Mouse (Mus musculus) megakaryocyte, embryonic 14.5 days (primary cell): ENCODE data around the gene Zfp952. TPM values are rescaled to one million over a fixed set of nuclear protein-coding genes. Genes with fewer than 3 reads are reported as not detected.
"Not testable (repeated sequence)": the region's sequence is repeated elsewhere in the genome, so short reads cannot be mapped to it uniquely, and the experiment has no call there.

Source experiments
- H3K27me3 ChIP-seq: replicated peaks from 2 replicates; pipeline ENCODE3; 2012; ENCODE audit warnings: inconsistent platforms
- H3K36me3 ChIP-seq: replicated peaks from 2 replicates; pipeline ENCODE3; 2012; ENCODE audit warnings: low read length, inconsistent platforms, mixed read lengths
- H3K4me1 ChIP-seq: 2 replicates; pipeline ENCODE4 v1.6.1; 2012; ENCODE audit warnings: inconsistent platforms
- H3K4me3 ChIP-seq: replicated peaks from 2 replicates; pipeline ENCODE3; 2012; ENCODE audit warnings: moderate library complexity, mild to moderate bottlenecking, inconsistent platforms
- H3K9me3 ChIP-seq: 2 replicates; pipeline ENCODE4 v1.6.1; 2012; ENCODE audit warnings: inconsistent platforms
- FLI1 ChIP-seq: IDR thresholded peaks from 2 replicates; pipeline ENCODE4 v1.6.1; 2012; ENCODE audit warnings: low read length, inconsistent platforms, mixed read lengths
- GATA1 ChIP-seq: IDR thresholded peaks from 3 replicates; pipeline ENCODE4 v1.6.1; 2012; ENCODE audit warnings: mixed read lengths, low read length, inconsistent platforms, borderline replicate concordance
- polyA plus RNA-seq: library from polyadenylated mRNA; stranded (reverse); fragments of >175 nt; gene quantifications from 2 replicates; pipeline ENCODE4 v1.2.3, GENCODE M21; 2012; ENCODE audit warnings: low replicate concordance; ENCODE audit not compliant: insufficient read depth

Zfp952 gene
- polyA plus RNA-seq, 1 experiment, result 0.26 TPM

DNA sequence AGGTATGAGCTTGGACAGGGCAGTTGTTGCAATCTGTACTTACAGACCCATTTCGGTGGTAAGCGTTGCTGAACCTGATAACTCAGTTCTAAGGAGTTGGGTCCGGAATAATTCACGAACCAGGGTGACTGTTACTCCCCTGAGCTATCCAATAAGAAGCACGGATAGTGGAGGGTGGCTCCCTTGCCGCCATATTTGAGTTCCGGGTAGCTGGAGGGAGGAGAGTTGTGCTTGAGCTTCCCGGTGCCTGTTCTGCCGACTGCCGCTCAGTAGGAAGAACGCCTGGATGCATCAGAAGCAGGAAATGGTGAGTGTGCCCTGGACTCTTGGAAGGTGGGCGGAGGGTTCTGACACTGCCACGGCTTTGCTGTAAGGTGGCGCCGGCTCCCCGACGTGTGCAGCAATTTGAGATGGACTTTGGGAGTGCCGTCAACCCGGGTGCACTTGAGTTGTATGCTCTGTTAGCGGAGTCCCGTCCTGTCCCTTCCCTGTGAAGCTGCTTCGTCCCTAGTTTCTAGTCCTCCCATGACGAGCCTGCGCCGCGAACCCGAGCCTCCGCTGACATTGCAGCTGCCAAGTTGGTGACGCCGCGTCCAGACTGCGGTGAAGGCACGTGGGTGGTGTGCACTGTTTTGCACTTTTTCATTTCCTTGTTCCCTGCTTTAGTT lies 27.2 kb upstream of the Zfp952 start, which contains the start of gene Zfp472:
Gene Zfp472 (plus strand): TSS at position 192 of the 668 bp plus-strand sequence.
- Histone ChIP-seq H3K4me3 (peak within 1 kb of the TSS; percentile 99), H3K4me1 (peaks cover 15% of the 10 kb centered on the region), H3K27me3 (no peaks in the 10 kb centered on the region), H3K9me3 (no peaks in the 10 kb centered on the region), H3K36me3 (no peaks in the 10 kb centered on the region)
- TF ChIP-seq FLI1, result no peak
- no peak for TF ChIP-seq GATA1

GRCm38 (mm10) chr17:32981361-32981760 lies 11.6 kb upstream of the Zfp952 start:
- peaks cover 2% of the 10 kb centered on the region for H3K27me3 ChIP-seq
- H3K4me3 ChIP-seq, result no peak overlapping the region
- TF ChIP-seq GATA1, result no peak
- TF ChIP-seq FLI1, result no peak
- no peaks in the 10 kb centered on the region for H3K4me1 ChIP-seq
- H3K36me3 ChIP-seq, result peaks cover 39% of the 10 kb centered on the region
- peaks cover 20% of the 10 kb centered on the region for H3K9me3 ChIP-seq

DNA sequence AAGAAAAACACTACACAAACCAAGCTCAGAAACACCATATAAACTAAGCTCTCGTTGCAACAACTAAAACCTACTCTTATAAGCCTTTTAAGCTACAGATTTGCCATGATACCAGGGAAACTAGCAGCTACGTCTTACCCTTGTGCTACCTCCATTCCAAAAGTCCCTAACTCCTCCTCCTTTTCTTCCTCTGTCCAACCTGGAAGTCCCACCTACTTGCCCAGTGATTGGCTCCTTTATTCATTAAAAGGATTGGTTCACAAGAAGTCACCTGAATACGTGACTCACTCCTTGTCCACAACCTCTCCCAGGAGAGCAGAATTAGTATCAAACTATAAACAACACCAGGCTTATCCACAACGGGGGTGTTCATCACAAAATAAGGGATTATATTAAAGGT lies 6.6 kb upstream of the Zfp952 start:
- no peak for TF ChIP-seq GATA1
- TF ChIP-seq FLI1, result no peak
- peaks cover 5% of the 10 kb centered on the region; the same call in 1 of the 2 replicates for H3K9me3 ChIP-seq
- H3K27me3 ChIP-seq, result peaks cover 2% of the 10 kb centered on the region
- H3K4me3 ChIP-seq, result no peak overlapping the region
- H3K36me3 ChIP-seq, result peaks cover 8% of the 10 kb centered on the region
- H3K4me1 ChIP-seq, result no peaks in the 10 kb centered on the region

DNA sequence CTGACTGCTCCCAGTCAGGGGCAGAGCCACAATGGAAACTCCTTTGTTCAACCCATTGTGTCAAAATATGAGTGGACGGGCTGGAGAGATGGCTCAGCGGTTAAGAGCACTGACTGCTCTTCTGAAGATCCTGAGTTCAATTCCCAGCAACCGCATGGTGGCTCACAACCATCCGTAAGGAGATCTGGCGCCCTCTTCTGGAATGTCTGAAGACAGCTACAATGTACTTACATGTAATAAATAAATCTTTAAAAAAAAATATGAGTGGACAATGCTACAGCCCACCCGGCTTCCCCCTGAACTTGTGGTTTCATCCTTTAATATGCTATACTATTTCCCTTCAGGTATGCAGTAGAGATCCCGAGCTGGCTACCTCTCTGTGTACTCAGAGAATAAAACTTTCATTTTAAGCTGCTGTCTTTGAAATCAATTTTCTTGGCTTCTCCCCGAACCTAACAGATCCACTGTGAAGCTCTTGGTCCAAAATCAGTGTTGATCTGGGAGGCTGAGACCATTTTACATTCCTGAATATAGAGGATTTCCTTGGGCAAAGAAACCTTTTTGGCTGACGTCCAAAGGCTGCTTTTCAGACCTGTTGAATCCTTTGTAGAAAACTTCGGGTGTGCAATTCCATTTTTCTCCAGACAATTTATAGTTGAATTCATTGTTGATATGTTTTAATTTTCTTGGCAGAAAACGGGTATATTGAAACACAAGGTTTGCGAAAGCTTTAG lies 797 bp upstream of the Zfp952 start:
- Histone ChIP-seq H3K36me3 (peaks cover 9% of the 10 kb centered on the region), H3K9me3 (no peaks in the 10 kb centered on the region), H3K27me3 (no peaks in the 10 kb centered on the region), H3K4me1 (peaks cover 13% of the 10 kb centered on the region), H3K4me3 (peak overlapping the region; percentile 99)
- no peak for TF ChIP-seq FLI1
- TF ChIP-seq GATA1, result no peak

- Histone ChIP-seq H3K4me1 (peaks cover 10% of the 10 kb centered on the region), H3K27me3 (no peaks in the 10 kb centered on the region), H3K9me3 (peaks cover 30% of the 10 kb centered on the region), H3K4me3 (no peak overlapping the region), H3K36me3 (peaks cover 57% of the 10 kb centered on the region)
- no peak for TF ChIP-seq FLI1
- no peak for TF ChIP-seq GATA1
These were observed 5.6 kb downstream of the Zfp952 start for GRCm38 (mm10) chr17:32998492-32998891.

GRCm38 (mm10) chr17:33008337-33008736 lies 15.4 kb downstream of the Zfp952 start:
- no peak overlapping the region for H3K4me3 ChIP-seq
- H3K36me3 ChIP-seq, result peaks cover 24% of the 10 kb centered on the region
- peaks cover 12% of the 10 kb centered on the region for H3K9me3 ChIP-seq
- no peaks in the 10 kb centered on the region for H3K27me3 ChIP-seq
- H3K4me1 ChIP-seq, result no peaks in the 10 kb centered on the region
- TF ChIP-seq GATA1 (no peak), FLI1 (no peak)

- not testable (repeated sequence) for H3K27me3 ChIP-seq, H3K4me3 ChIP-seq, H3K4me1 ChIP-seq
- Histone ChIP-seq H3K9me3 (peaks cover 64% of the 10 kb centered on the region), H3K36me3 (peaks cover 69% of the 10 kb centered on the region)
These were observed 27.5 kb downstream of the Zfp952 start for GRCm38 (mm10) chr17:33020434-33020833.

DNA sequence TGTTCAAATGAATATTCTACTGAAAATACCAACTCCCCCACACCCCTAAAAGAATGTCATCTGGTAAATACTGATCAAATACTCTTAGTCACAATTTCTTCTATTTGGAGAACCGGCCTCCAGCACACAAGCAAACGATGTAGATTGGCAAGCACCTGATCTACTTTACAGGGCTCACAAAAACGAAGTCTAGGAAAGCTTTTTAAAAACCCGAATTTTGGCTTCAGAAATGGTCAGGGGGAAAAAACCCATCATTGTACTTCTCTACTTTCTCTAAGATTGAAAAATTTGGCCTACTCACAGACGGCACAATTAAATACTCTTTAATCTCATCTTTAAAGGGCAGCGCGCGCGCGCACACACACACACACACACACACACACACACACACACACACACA lies 39.4 kb downstream of the Zfp952 start:
- Histone ChIP-seq H3K27me3 (no peaks in the 10 kb centered on the region), H3K9me3 (peaks cover 12% of the 10 kb centered on the region), H3K36me3 (peaks cover 8% of the 10 kb centered on the region), H3K4me1 (peaks cover 15% of the 10 kb centered on the region), H3K4me3 (peak overlapping the region; percentile 93)
- TF ChIP-seq GATA1 (no peak), FLI1 (no peak)

DNA sequence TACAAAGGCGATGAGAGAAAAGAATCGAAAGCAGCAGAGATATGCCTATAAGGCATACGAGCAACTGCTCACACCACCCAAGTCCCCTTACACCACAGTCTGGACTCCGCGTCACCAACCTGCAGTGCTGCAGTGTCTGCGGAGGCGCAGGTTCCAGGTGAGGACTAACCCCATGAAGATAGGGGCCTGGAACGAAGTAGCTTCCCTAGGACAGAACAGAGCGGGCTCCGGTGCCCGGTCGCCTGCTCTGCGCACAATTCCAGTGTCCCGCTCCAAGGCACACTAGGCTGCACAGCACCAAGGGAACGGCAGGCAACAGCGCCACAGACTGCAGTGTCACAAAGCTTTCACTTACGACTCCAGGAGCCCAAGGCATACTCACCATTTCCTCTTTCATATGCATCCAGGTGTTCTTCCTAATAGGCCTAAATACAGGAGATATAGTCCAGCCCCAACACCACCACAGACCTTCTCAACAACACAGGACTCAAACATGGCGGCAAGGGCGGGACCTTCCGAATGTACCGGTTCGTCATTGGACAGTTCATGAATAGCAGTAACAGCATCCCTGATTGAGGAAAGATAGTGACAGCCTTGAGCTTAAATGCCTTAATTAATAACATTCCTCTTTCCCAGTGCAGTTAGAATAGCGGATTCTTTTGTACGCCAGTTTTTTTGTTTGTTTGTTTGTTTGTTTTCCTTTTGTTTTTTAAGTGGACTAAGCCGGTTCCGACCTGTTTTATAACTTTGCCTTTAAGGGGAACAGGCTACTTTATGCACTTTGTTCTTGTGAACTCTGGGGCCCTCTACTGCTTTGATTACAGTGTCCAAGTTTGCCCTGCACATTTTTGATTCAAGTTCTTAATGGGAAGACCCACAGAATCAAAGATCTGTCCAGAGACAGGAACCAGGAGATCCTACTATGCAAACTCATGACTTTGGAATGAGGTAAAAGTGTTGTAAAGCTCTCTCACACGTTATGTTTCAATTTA lies 40.3 kb downstream of the Zfp952 start, which contains the start of gene Zfp763:
Gene Zfp763 (minus strand): TSS at position 503 of the 992 bp plus-strand sequence.
- Histone ChIP-seq H3K36me3 (peaks cover 3% of the 10 kb centered on the region), H3K9me3 (peaks cover 6% of the 10 kb centered on the region; the same call in 1 of the 2 replicates), H3K4me1 (peaks cover 15% of the 10 kb centered on the region), H3K27me3 (no peaks in the 10 kb centered on the region), H3K4me3 (peak within 1 kb of the TSS; percentile 93)
- TF ChIP-seq GATA1 (peak; percentile 73; the same call in 1 of the 3 replicates), FLI1 (no peak)

Other genes starting within 250 kb of the Zfp952 start
- 0.16 TPM in 1 of 2 replicates, not detected in the other for gene Zfp871, start 204.8 kb upstream of the Zfp952 start, polyA plus RNA-seq
- gene Zfp811, start 183.2 kb upstream of the Zfp952 start, polyA plus RNA-seq, result not detected in 2 replicates
- gene Zfp799, start 162.9 kb upstream of the Zfp952 start, polyA plus RNA-seq, result 0.11 TPM in 1 of 2 replicates, not detected in the other
- not detected in 2 replicates for gene Zfp870, start 101.5 kb upstream of the Zfp952 start, polyA plus RNA-seq
- not detected in 2 replicates for gene Cyp4f14, start 75.8 kb upstream of the Zfp952 start, polyA plus RNA-seq
- 18.1 and 31.7 TPM in 2 replicates for gene Cyp4f13, start 45.7 kb upstream of the Zfp952 start, polyA plus RNA-seq
- gene Zfp472, start 27.3 kb upstream of the Zfp952 start, polyA plus RNA-seq, result 0.04 TPM in 1 of 2 replicates, not detected in the other
- gene Zfp763, start 40.3 kb downstream of the Zfp952 start, polyA plus RNA-seq, result 1.4 TPM in 1 of 2 replicates, not detected in the other
- gene 4921501E09Rik, start 74.9 kb downstream of the Zfp952 start, polyA plus RNA-seq, result not detected in 2 replicates
- gene Zfp563, start 96.2 kb downstream of the Zfp952 start, polyA plus RNA-seq, result not detected in 2 replicates
- not detected in 2 replicates for gene Morc2b, start 146.6 kb downstream of the Zfp952 start, polyA plus RNA-seq
- gene Olfr55, start 175.3 kb downstream of the Zfp952 start, polyA plus RNA-seq, result 0.87 TPM in 1 of 2 replicates, not detected in the other
- not detected in 2 replicates for gene Olfr239, start 198.2 kb downstream of the Zfp952 start, polyA plus RNA-seq
- gene Olfr1564, start 228.6 kb downstream of the Zfp952 start, polyA plus RNA-seq, result not detected in 2 replicates